Mouse (Mus musculus): ENCODE data around the gene Clip2. TPM values are rescaled to one million over a fixed set of nuclear protein-coding genes. Genes with fewer than 3 reads are reported as not detected.
A peak's percentile ranks its signal among the peaks of the same experiment; 100 is the strongest.

Gene Clip2
- total RNA-seq, 2 experiments from 2014 or later: 3.0 to 4.2 TPM

DNA sequence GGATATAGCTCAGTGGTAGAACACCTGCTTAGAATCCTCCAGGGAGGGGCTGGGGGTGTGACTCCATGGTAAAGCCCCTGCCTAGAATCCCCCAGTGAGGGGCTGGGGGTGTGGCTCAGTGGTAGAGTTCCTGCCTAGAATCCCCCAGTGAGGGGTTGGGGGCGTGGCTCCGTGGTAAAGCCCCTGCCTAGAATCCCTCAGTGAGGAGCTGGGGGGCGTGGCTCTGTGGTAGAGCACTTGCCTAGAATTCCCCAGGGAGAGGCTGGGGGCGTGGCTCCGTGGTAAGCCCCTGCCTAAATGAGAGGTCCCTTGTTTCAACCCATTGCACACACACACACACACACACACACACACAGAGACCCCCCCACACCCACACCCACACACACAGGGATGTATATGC, 42.0 kb downstream of the Clip2 start:
- TF ChIP-seq CTCF (IDR thresholded peaks at IDR 0.05): no peak
- no peak for DNase-seq
- no peak overlapping the region for H3K4me3 ChIP-seq
- intact Hi-C loops (cut with DNase I): no loop called here
- H3K27ac ChIP-seq: no peak overlapping the region

DNA sequence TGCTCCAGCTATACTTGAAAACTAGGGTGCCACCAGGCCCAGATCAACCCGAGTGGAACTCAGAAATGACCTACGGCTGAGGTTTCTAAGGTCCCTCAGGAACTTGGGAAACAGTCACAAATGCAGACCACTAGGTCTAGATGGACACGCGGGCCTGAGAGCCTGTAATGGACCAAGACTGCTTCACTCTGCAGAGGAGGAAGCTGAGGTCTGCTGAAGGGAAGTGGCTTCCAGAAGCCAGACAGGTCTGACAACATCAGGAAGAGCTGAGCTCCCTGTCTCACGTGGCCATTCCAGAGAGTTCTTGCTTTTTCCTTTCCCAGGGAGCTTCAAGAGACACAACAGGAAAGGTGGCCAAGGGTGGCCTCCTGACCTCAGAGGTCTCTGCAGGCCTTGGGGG, 43.3 kb downstream of the Clip2 start:
- H3K4me3 ChIP-seq: no peak overlapping the region
- TF ChIP-seq CTCF (IDR thresholded peaks at IDR 0.05): no peak
- no peak for DNase-seq
- no peak overlapping the region for H3K27ac ChIP-seq
- intact Hi-C loops (cut with DNase I): no loop called here

DNA sequence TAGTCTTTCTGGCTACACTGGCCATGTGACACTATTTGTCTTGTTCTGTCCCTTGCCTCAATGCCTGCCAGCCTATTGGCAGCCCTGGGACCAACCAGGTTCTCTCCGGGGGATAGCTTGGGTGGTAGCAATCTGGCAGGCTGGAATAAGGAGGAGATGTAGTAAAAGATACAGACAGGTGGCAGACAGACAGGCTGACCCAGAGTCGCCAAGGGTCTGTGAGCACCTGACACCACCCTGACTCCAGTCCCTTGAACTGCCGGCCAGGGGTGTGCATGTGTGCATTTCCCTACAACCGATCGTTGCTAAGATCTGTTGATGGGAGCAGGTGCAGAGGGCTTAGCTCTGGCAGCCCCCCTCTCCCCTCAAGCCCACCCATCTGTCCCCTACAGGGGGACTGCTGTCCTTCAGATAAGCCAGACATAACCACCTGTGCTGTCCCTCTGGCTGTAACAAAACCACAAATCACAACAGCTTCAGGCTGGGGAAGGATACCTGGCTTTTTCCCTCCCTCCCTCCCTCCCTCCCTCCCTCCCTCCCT, 44.3 kb downstream of the Clip2 start:
- intact Hi-C loops (cut with DNase I): loop anchor here (1.0 to 2.0 kb wide), 4 partner anchors 43 to 196 kb away; no protein-coding TSS in a partner anchor
- DNase-seq: no peak
- Histone ChIP-seq H3K4me3 (no peak overlapping the region), H3K27ac (no peak overlapping the region; the same call in 1 of the 2 replicates)
- TF ChIP-seq CTCF (IDR thresholded peaks at IDR 0.05): no peak

DNA sequence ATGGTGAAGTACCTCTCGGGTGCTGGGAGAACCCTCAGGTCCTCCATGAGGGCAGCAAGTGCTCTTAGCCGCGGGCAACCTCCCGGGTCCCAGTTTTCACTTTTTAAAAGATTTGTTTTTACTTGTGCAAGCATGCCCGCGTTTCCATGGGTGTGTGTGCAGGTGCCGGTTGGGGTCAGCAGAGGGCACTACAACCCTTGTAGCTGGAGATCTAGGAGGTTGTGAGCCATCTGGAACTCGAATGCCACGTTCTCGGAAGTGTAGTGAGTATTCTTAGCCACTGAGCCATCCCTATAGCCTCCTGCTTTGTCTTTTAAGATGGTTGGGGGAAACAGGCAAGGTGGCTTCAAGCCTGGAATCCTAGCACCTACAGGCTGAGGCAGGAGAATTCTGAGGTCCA, 44.9 kb downstream of the Clip2 start:
- intact Hi-C loops (cut with DNase I): loop anchor here (1.0 to 2.0 kb wide), 4 partner anchors 43 to 197 kb away; no protein-coding TSS in a partner anchor
- peak; percentile 80 for DNase-seq
- H3K27ac ChIP-seq: peak overlapping the region; percentile 16; the same call in 1 of the 2 replicates
- no peak overlapping the region for H3K4me3 ChIP-seq
- peak; percentile 96 for TF ChIP-seq CTCF (IDR thresholded peaks at IDR 0.05)

DNA sequence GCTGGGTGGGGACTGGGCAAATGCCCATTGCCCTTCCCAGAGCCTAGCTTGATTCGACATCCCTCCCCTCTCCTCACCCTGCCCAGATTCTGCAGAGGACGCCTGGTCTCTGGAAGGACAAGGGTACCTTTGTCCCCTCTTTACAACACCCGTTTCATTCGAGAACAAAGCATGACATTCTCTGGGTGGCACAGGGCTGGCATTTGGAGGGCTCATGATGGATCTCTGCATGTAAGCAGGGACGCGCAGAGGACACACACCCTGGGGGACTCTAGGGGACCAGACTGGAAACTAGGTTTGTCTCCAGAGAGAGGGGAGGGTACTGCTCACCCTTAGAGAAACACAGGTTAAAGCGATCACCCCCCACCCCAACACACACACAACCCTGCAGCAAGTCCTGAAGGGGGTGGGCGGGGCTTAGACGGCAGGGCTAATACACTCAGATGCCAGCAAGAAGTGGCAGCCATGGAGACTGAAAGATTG, 46.4 kb downstream of the Clip2 start:
- Histone ChIP-seq H3K4me3 (no peak overlapping the region), H3K27ac (no peak overlapping the region)
- intact Hi-C loops (cut with DNase I): loop anchor here (2.0 kb wide), 3 partner anchors 45 to 111 kb away; no protein-coding TSS in a partner anchor
- DNase-seq: no peak
- no peak for TF ChIP-seq CTCF (IDR thresholded peaks at IDR 0.05)

DNA sequence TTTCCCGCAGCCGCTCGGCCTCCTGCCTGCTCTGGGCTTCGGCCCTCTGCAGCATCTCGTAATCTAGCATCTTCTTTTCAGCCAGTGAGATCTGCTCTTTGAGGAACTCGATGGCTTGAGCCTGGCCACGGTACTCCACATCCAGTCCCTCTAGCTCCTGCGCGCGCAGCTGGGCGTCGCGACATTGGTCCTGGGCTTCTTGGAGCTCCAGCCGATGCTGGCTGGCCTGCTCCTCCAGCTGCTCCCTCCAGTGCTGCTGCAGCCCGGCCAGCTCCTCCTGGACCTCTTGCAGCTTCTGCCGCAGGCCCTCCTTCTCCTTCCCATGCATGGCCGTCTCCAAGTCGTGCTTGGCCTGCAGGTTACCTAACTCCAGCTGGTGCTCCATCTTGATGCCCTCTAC, 49.6 kb downstream of the Clip2 start:
- intact Hi-C loops (cut with DNase I): no loop called here
- DNase-seq: no peak
- H3K4me3 ChIP-seq: no peak overlapping the region
- H3K27ac ChIP-seq: no peak overlapping the region
- no peak for TF ChIP-seq CTCF (IDR thresholded peaks at IDR 0.05)

DNA sequence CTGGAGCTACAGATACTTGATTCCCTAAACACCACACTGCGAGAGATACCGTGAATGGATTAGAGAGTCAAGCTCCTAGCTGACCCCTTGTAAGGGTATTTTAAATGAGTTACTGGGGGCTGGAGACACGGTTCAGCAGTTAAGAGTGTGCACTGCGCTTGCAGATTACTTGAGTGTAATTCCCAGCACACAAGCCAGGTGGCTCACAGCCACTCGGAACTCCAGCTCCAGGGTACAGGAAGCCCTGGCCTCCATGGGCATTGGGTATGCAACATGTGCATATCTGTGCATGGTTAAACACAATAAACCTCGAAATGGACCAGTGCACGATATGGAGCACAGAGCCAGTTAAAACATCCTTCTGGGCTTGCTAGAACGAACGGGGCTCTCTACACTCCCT, 50.8 kb downstream of the Clip2 start:
- no peak overlapping the region for H3K27ac ChIP-seq
- peak; percentile 40 for TF ChIP-seq CTCF (IDR thresholded peaks at IDR 0.05)
- intact Hi-C loops (cut with DNase I): no loop called here
- no peak overlapping the region for H3K4me3 ChIP-seq
- DNase-seq: no peak

DNA sequence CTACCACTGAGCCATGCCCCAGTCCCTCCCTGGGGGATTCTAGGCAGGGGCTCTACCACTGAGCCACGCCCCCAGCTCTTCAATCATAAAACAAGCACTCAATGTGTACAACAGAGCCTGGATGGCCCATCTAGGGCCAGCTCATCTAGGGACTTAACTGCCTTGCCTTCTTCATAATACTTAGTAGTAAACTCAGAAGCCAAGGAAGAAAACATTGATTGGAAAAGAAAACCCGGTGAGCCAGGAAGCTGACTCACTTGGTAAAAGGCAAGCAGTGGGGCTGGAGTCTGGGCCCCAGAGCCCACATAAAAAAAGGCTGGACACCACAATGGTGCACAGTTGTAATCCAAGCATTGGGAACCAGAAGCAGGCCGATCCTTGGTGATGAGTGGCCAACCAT, 51.6 kb downstream of the Clip2 start:
- intact Hi-C loops (cut with DNase I): no loop called here
- Histone ChIP-seq H3K27ac (no peak overlapping the region), H3K4me3 (no peak overlapping the region)
- TF ChIP-seq CTCF (IDR thresholded peaks at IDR 0.05): no peak
- DNase-seq: no peak

DNA sequence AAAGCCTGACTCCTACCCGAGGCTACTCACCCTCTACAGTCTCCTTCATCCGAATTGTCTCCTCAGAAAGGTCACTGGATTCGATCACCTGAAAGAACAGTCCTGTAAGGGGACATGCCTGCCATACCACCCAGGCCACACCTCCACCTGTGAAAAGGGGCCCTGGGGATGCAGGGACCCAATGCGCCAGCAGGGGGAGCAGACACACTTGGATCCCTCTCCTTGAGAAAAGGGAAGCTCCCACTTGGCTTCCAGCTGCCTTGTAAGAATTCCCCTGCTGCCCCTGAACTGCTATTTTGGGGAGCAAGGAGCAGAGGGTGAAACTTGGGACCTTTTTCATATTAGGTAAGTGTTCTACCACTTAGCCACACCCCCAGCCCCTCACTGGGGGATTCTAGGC, 52.2 kb downstream of the Clip2 start:
- Histone ChIP-seq H3K4me3 (no peak overlapping the region), H3K27ac (no peak overlapping the region)
- intact Hi-C loops (cut with DNase I): no loop called here
- DNase-seq: peak; percentile 50
- TF ChIP-seq CTCF (IDR thresholded peaks at IDR 0.05): peak; percentile 74

DNA sequence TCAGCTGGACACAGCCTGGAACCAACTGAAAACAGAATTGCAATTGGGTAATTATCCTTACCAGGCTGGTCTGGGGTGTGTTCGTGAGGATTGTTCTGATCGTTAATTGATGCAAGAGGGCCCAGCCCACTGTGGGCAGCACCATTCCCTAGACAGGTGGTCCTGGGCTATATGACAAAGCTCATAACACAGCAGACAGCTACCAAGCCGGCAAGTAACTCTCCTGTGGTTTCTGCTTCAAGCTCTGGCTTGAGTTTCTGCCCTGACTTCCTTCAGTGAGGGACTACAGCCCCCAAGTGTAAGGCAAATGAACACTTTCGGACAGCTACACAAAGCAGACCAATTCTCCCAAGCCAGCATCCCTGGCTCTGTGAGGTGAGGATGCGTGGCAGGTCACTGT, 55.2 kb downstream of the Clip2 start:
- no peak for TF ChIP-seq CTCF (IDR thresholded peaks at IDR 0.05)
- Histone ChIP-seq H3K4me3 (no peak overlapping the region), H3K27ac (no peak overlapping the region)
- intact Hi-C loops (cut with DNase I): no loop called here
- DNase-seq: no peak

DNA sequence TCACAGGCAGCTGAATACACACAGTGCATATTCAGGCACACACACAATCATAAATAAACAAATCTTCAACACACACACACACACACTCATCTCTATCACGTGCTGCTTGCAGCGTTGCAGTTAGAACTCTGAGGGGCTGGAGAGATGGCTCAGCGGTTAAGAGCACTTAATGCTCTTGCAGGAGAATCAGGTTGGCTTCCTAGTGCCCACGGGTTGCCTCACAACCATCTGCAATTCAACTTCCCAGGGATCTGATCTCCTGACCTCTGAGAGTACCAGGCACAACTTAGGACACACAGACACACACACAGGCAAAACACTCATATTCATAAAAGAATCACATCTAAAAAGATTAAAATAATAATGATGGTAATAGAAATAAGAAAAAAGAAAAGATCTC, 56.4 kb downstream of the Clip2 start:
- no peak for TF ChIP-seq CTCF (IDR thresholded peaks at IDR 0.05)
- intact Hi-C loops (cut with DNase I): loop anchor here (2.0 kb wide), 1 partner anchor 87 kb away; no protein-coding TSS in a partner anchor
- Histone ChIP-seq H3K4me3 (no peak overlapping the region), H3K27ac (no peak overlapping the region)
- no peak for DNase-seq

DNA sequence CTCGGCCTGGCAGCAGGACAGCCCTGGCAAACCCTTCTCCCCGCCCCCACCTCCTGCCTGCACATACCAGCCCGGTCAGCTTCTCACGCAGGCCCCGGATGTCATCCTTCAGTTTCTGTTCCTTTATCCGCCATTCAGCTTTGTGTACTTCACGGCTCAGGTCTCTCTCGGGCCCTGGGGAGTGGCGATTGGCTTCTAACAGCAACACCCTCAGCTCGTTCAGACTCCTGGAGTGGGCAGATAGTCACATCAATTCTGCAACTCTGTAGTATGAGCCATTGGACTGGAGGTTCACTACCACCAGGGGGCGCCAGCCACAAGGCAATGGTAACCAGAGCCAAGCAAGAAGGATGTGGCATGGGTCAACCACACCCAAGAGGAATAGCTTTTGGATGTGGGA, 58.1 kb downstream of the Clip2 start:
- no peak overlapping the region for H3K27ac ChIP-seq
- no peak overlapping the region for H3K4me3 ChIP-seq
- intact Hi-C loops (cut with DNase I): loop anchor here (1.0 to 5.0 kb wide), 3 partner anchors 89 to 210 kb away; partner anchors contain the start of gene Lat2
- DNase-seq: peak; percentile 91
- TF ChIP-seq CTCF (IDR thresholded peaks at IDR 0.05): peak; percentile 98; the same call in 1 of the 2 replicates

DNA sequence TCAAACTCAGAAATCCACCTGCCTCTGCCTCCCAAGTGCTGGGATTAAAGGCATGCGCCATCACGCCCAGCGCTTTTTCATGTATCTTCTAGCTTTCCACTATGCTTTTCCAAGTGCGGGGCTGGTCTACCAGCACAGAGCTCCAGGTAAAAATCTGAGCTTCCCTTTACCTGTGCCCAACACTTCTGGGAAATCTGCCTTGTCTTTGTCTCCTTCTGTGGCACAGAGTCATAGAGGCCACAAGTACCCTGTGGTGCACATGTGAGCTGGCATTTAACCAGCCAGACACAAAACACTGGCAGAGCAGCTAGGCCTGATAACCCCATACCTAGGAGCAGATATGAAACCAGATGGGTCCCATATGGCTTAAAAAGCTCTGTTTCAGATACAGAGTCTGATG, 59.3 kb downstream of the Clip2 start:
- no peak for TF ChIP-seq CTCF (IDR thresholded peaks at IDR 0.05)
- DNase-seq: no peak
- no peak overlapping the region for H3K27ac ChIP-seq
- no peak overlapping the region for H3K4me3 ChIP-seq
- intact Hi-C loops (cut with DNase I): loop anchor here (5.0 kb wide), 1 partner anchor 124 kb away; the partner anchor contains the start of gene Lat2

Data from gastrocnemius, adult 2 months (tissue).